Mouse (Mus musculus) lung, embryonic 14.5 days (tissue): Measurements from ENCODE around the gene Ier2. TPM values are rescaled to one million over a fixed set of nuclear protein-coding genes. Genes with fewer than 3 reads are reported as not detected.

ENCODE experiments used
- ATAC-seq: fragments of 200-750 bp; cut with Nextera tagmentation; 2 replicates; pipeline ENCODE4 v1.8.0; 2017; ENCODE audit warnings: mild to moderate bottlenecking, moderate TSS enrichment, moderate library complexity; ENCODE audit not compliant: insufficient read depth
- DNase-seq: peaks from one replicate; pipeline ENCODE4 v3.0.0-alpha.2; 2015
- H3K27ac ChIP-seq: fragments of 300-500 bp; sonication (generic); 2 replicates; pipeline ENCODE4 v1.5.1; 2014; ENCODE audit warnings: low read depth, mild to moderate bottlenecking, moderate library complexity
- H3K27me3 ChIP-seq: fragments of 300-500 bp; sonication (generic); 2 replicates; pipeline ENCODE4 v1.6.1; 2014; ENCODE audit warnings: low read length, control low read depth; ENCODE audit not compliant: insufficient read depth
- H3K36me3 ChIP-seq: fragments of 300-500 bp; sonication (generic); 2 replicates; pipeline ENCODE4 v1.6.1; 2014; ENCODE audit warnings: control low read depth; ENCODE audit not compliant: insufficient read depth
- H3K4me1 ChIP-seq: fragments of 300-500 bp; sonication (generic); 2 replicates; pipeline ENCODE4 v1.6.1; 2014; ENCODE audit warnings: antibody characterized with exemption, control low read depth; ENCODE audit not compliant: insufficient read depth
- H3K4me2 ChIP-seq: fragments of 300-500 bp; sonication (generic); 2 replicates; pipeline ENCODE4 v1.6.1; 2014; ENCODE audit warnings: mild to moderate bottlenecking
- H3K4me3 ChIP-seq: fragments of 300-500 bp; sonication (generic); 2 replicates; pipeline ENCODE4 v1.5.1; 2014; ENCODE audit warnings: low read depth, low read length
- H3K9ac ChIP-seq: fragments of 300-500 bp; sonication (generic); 2 replicates; pipeline ENCODE4 v1.6.1; 2014
- H3K9me3 ChIP-seq: fragments of 300-500 bp; sonication (generic); 2 replicates; pipeline ENCODE4 v1.6.1; 2016; ENCODE audit warnings: low read depth, low read length, control low read depth
- CTCF ChIP-seq: IDR thresholded peaks from 2 replicates; pipeline ENCODE4 v1.5.1; 2016; ENCODE audit warnings: antibody characterized with exemption, low read depth
- WGBS: fragments of 180-500 bp; shearing (Covaris S2); extraction: QIAGEN DNeasy Blood & Tissue Kit; methylation state at CpG from one replicate; pipeline ENCODE4 v1.1.7; 2014; 5-methylcytosine and 5-hydroxymethylcytosine counted together
- polyA plus RNA-seq: library from polyadenylated mRNA; unstranded; fragments of >200 nt; fragmentation: Nextera tagmentation; extraction: Ambion mirVana; gene quantifications from 2 replicates; pipeline ENCODE4 v1.2.1, GENCODE M21; 2014

The Ier2 gene
- polyA plus RNA-seq, 1 experiment from 2014 or later, result 83.8 TPM

- TF ChIP-seq CTCF, result no peak
- Histone ChIP-seq H3K4me3 (peak overlapping the region; percentile 53), H3K27me3 (no peaks in the 10 kb centered on the region), H3K27ac (peak overlapping the region; percentile 94; the same call in 1 of the 2 replicates), H3K9me3 (no peaks in the 10 kb centered on the region), H3K36me3 (no peaks in the 10 kb centered on the region), H3K4me1 (peaks cover 5% of the 10 kb centered on the region; the same call in 1 of the 2 replicates), H3K9ac (peak overlapping the region; percentile 76), H3K4me2 (peak overlapping the region; percentile 81)
- no peak for DNase-seq
- WGBS, result 29% methylated on average over 8 of the region's 8 CpGs
- no peak for ATAC-seq
Observed at GRCm38 (mm10) chr8:84637946-84638554, 24.6 kb downstream of the Ier2 start.

- Histone ChIP-seq H3K4me2 (no peak overlapping the region), H3K9ac (no peak overlapping the region), H3K27ac (no peak overlapping the region; the same call in 1 of the 2 replicates), H3K4me1 (peaks cover 5% of the 10 kb centered on the region; the same call in 1 of the 2 replicates), H3K9me3 (no peaks in the 10 kb centered on the region), H3K36me3 (no peaks in the 10 kb centered on the region), H3K27me3 (no peaks in the 10 kb centered on the region), H3K4me3 (no peak overlapping the region)
- DNase-seq (peak; percentile 51), ATAC-seq (no peak)
- TF ChIP-seq CTCF, result no peak
- WGBS, result 80% methylated on average over 17 of the region's 17 CpGs
Observed at GRCm38 (mm10) chr8:84636051-84636691, 26.5 kb downstream of the Ier2 start.

GRCm38 (mm10) chr8:84635397-84636050 is 27.1 kb downstream of the Ier2 start:
- Histone ChIP-seq H3K27me3 (no peaks in the 10 kb centered on the region), H3K9me3 (no peaks in the 10 kb centered on the region), H3K9ac (no peak overlapping the region; the same call in 1 of the 2 replicates), H3K4me2 (no peak overlapping the region), H3K4me1 (peaks cover 5% of the 10 kb centered on the region; the same call in 1 of the 2 replicates), H3K27ac (no peak overlapping the region; the same call in 1 of the 2 replicates), H3K36me3 (no peaks in the 10 kb centered on the region), H3K4me3 (no peak overlapping the region)
- TF ChIP-seq CTCF, result no peak
- DNase-seq, result no peak
- no peak for ATAC-seq
- WGBS, result 61% methylated on average over 14 of the region's 14 CpGs

- Histone ChIP-seq H3K9ac (no peak overlapping the region; the same call in 1 of the 2 replicates), H3K4me3 (no peak overlapping the region), H3K27ac (no peak overlapping the region), H3K4me1 (peaks cover 5% of the 10 kb centered on the region; the same call in 1 of the 2 replicates), H3K27me3 (no peaks in the 10 kb centered on the region), H3K36me3 (no peaks in the 10 kb centered on the region), H3K9me3 (no peaks in the 10 kb centered on the region), H3K4me2 (no peak overlapping the region)
- no peak for ATAC-seq
- no peak for DNase-seq
- 51% methylated on average over 9 of the region's 9 CpGs for WGBS
- no peak for TF ChIP-seq CTCF
Observed at GRCm38 (mm10) chr8:84634849-84635304, 27.8 kb downstream of the Ier2 start.

- WGBS, result 42% methylated on average over 10 of the region's 10 CpGs
- ATAC-seq (no peak), DNase-seq (no peak)
- Histone ChIP-seq H3K27me3 (no peaks in the 10 kb centered on the region), H3K4me3 (no peak overlapping the region), H3K27ac (no peak overlapping the region), H3K4me1 (peaks cover 5% of the 10 kb centered on the region; the same call in 1 of the 2 replicates), H3K9me3 (no peaks in the 10 kb centered on the region), H3K36me3 (no peaks in the 10 kb centered on the region), H3K9ac (no peak overlapping the region), H3K4me2 (no peak overlapping the region)
- no peak for TF ChIP-seq CTCF
Observed at GRCm38 (mm10) chr8:84633841-84634584, 28.6 kb downstream of the Ier2 start.

GRCm38 (mm10) chr8:84631813-84632212 is 30.8 kb downstream of the Ier2 start:
- Histone ChIP-seq H3K4me1 (peaks cover 5% of the 10 kb centered on the region; the same call in 1 of the 2 replicates), H3K4me3 (no peak overlapping the region), H3K27ac (no peak overlapping the region), H3K9me3 (no peaks in the 10 kb centered on the region), H3K27me3 (no peaks in the 10 kb centered on the region), H3K36me3 (no peaks in the 10 kb centered on the region), H3K9ac (no peak overlapping the region), H3K4me2 (no peak overlapping the region)
- DNase-seq, result no peak
- WGBS, result 86% methylated on average over 4 of the region's 4 CpGs
- no peak for ATAC-seq
- no peak for TF ChIP-seq CTCF
